Mouse (Mus musculus): ENCODE data around the gene Angptl2. TPM values are rescaled to one million over a fixed set of nuclear protein-coding genes. Genes with fewer than 3 reads are reported as not detected.

Gene Angptl2
- polyA plus RNA-seq, 1 experiment from 2014 or later: 18.2 TPM

DNA sequence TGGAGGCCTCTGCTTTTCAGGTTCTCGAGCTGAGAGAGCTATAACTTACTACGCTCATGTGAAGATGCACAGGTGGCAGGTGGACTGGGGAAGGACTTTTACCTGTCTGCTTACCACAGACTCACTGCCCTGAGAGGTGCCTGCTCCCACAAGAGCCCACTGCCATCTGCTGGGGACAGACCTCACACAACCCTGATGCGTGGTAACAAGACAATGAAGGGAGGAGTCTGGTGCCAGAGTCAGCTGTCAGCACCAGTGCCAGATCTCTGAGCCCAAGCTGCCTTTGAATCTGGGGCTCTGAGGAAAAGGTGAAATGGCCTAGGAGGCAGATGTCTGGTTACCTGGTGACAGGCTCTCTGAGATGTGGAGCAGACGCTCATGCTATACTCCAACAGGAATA lies 19.0 kb downstream of the Angptl2 start:
- H3K4me1 ChIP-seq (replicated peaks): peaks cover 45% of the 10 kb centered on the region
- H3K9me3 ChIP-seq: no peaks in the 10 kb centered on the region
- no peak overlapping the region for H3K9ac ChIP-seq

DNA sequence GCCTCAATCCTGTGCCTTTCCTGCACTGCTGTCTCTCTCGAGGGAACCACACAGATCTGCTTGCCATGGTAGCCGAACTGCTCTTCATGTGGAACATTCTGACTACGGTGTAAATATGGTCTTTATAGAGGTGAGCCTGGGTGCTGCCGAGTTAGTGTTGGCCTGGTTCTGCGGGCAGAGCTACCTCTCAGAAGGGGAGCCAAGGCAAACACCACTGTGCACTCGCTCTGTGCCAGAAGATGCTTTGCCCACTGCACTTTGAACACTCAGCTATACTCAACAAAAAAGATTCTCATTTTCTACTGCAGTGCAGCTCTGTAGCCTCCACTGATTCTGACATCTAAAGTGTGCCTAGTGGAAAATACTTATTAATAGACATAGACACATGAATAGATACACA lies 21.7 kb downstream of the Angptl2 start:
- no peak overlapping the region for H3K4me2 ChIP-seq
- H3K4me3 ChIP-seq: no peak overlapping the region
- H3K4me1 ChIP-seq (replicated peaks): peaks cover 37% of the 10 kb centered on the region
- no peak overlapping the region for H3K9ac ChIP-seq
- no peak for ATAC-seq (ENCODE audit: low read depth)
- no peak overlapping the region for H3K27ac ChIP-seq (replicated peaks)
- 80% methylated on average over 6 of the region's 6 CpGs for WGBS
- no peaks in the 10 kb centered on the region for H3K9me3 ChIP-seq
- no peaks in the 10 kb centered on the region for H3K27me3 ChIP-seq
- H3K36me3 ChIP-seq: peaks cover 8% of the 10 kb centered on the region

More for the DNA sequence above, 19.0 kb downstream of the Angptl2 start:
- H3K36me3 ChIP-seq: peaks cover 12% of the 10 kb centered on the region
- H3K4me3 ChIP-seq: no peak overlapping the region
- no peak overlapping the region for H3K27ac ChIP-seq (replicated peaks)
- H3K4me2 ChIP-seq: no peak overlapping the region
- WGBS: 80% methylated on average over 4 of the region's 4 CpGs
- no peak for ATAC-seq (ENCODE audit: low read depth)
- H3K27me3 ChIP-seq: no peaks in the 10 kb centered on the region

DNA sequence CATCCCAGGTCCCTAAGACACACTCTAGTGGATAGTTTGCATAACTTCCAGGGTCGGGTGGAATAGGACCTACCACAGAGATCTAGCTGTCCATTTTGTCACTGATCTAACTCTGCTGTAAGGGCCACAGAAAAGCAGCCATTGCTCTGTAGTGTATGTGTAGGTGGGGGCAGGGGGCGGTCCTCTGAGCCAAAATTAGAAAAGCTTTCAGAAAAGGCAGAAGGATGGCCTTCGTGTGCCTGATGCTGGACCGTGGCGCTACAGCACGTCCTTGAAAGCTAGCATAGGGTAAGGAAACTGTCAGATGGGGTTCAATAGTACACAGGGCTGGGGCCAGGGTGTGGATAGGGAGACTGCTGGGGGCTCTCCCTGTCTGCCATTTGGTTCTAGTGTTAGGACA lies 29.0 kb downstream of the Angptl2 start:
- 85% methylated on average over 6 of the region's 6 CpGs for WGBS

DNA sequence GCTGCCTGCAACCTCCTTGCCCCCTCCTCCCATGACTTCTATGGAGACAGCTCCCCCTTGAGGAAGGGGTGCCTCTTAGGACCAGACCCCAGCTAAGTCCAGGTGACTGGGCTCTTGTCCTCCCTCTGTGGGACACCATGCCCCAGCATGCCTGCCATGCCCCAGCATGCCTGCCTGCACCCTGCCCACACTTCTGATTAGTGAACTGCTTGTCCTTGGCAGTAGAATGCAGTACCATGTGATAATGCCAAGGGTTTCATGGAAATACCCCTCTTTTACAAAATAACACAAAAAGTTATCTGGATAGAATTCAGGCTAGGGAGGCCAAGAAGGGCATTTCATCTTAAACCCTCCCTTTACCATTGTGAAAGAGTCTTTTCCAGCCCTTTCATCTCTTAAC lies 29.5 kb downstream of the Angptl2 start:
- Histone ChIP-seq H3K27ac (replicated peaks) (no peak overlapping the region), H3K9ac (no peak overlapping the region), H3K36me3 (peaks cover 49% of the 10 kb centered on the region), H3K4me2 (no peak overlapping the region), H3K27me3 (no peaks in the 10 kb centered on the region), H3K9me3 (no peaks in the 10 kb centered on the region), H3K4me1 (replicated peaks) (no peaks in the 10 kb centered on the region), H3K4me3 (no peak overlapping the region)
- ATAC-seq (ENCODE audit: low read depth): no peak

More for the DNA sequence above, 29.0 kb downstream of the Angptl2 start:
- no peaks in the 10 kb centered on the region for H3K4me1 ChIP-seq (replicated peaks)
- no peak overlapping the region for H3K4me2 ChIP-seq
- H3K4me3 ChIP-seq: no peak overlapping the region
- peaks cover 47% of the 10 kb centered on the region for H3K36me3 ChIP-seq
- H3K9ac ChIP-seq: no peak overlapping the region
- H3K27ac ChIP-seq (replicated peaks): no peak overlapping the region
- H3K9me3 ChIP-seq: no peaks in the 10 kb centered on the region
- no peaks in the 10 kb centered on the region for H3K27me3 ChIP-seq
- no peak for ATAC-seq (ENCODE audit: low read depth)

DNA sequence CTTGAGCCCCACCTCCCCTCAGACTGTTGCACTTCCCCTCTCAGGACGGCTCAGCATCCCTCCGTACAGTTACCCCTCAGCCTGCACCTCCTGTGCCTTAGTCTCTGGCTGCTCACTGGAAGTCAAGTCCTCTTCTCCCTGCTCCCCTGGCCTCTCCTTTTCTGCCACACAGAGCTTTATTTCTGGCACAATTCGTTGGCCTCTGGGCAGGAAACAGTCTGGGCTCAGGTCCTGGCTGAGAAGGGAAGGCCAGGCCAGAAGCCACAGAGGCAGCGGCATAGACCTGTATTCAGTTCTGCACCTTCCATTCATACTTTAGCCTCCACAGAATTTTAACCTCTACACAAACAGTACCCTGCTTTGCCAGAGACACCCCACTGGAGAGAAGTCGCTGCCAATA lies 31.0 kb downstream of the Angptl2 start:
- Histone ChIP-seq H3K27ac (replicated peaks) (no peak overlapping the region), H3K4me2 (no peak overlapping the region), H3K9me3 (no peaks in the 10 kb centered on the region), H3K4me1 (replicated peaks) (no peaks in the 10 kb centered on the region), H3K9ac (no peak overlapping the region), H3K27me3 (no peaks in the 10 kb centered on the region), H3K4me3 (no peak overlapping the region), H3K36me3 (peaks cover 52% of the 10 kb centered on the region)
- ATAC-seq (ENCODE audit: low read depth): no peak
- 86% methylated on average over 5 of the region's 5 CpGs for WGBS

DNA sequence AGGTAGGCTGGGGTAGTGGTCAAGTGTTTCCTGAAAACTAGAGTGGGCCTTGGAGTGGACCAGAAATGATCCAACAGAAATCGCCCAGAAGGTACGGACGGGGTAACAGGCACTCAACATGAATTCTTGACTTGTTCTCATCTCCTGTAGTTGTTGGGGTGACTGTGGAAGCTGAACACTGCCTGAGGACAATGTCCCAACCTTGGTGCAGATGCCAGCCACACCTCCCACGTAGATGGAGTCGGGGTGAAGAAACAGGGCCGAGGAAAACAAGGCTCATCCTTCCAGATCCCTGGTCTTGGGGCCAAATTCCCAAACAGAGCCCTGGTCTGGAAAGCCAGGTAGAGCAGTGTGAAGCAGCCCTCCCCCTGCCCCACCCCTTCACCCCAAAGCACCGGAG lies 32.7 kb downstream of the Angptl2 start:
- Histone ChIP-seq H3K4me3 (no peak overlapping the region), H3K9me3 (no peaks in the 10 kb centered on the region), H3K4me2 (no peak overlapping the region), H3K36me3 (peaks cover 45% of the 10 kb centered on the region), H3K27ac (replicated peaks) (no peak overlapping the region), H3K27me3 (no peaks in the 10 kb centered on the region), H3K4me1 (replicated peaks) (peaks cover 4% of the 10 kb centered on the region), H3K9ac (no peak overlapping the region)
- no peak for ATAC-seq (ENCODE audit: low read depth)
- 95% methylated on average over 7 of the region's 7 CpGs for WGBS

DNA sequence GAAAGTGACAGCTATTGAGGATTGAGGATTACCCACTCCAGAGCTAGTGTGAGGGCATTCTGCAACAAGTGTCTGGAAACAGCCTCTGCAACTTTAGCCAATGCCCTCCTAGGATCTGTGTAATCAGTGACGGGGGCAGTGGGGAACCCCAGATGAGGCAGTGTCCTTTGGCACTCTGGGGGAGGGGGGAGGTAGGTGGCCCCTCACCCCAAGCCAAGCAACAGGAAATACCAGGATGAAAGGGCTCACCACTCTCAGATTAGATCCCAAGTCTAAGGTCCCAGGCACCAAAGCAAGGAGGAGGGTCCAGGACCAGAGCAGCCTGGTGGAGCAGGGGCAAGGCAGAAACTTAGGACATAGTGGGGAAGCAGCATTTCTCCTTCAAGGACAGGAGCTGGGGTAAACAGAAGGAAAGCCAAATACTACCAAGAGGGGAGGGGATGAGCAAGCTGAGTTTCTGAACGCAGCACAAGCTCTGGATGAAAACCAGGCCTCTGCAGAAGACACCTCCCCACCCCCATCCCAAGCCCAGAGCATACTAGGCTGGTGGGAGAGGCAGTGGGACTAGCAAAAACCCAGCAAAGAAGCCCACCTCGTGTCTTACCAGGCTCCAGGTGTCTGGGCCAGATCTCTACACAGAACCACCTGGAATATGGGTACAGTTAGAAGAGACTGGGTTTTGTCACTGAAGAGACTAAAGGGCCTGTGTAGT lies 34.2 kb downstream of the Angptl2 start:
- H3K9ac ChIP-seq: no peak overlapping the region
- no peak overlapping the region for H3K4me2 ChIP-seq
- H3K36me3 ChIP-seq: peaks cover 39% of the 10 kb centered on the region
- no peak overlapping the region for H3K4me3 ChIP-seq
- H3K4me1 ChIP-seq (replicated peaks): peaks cover 17% of the 10 kb centered on the region
- no peaks in the 10 kb centered on the region for H3K9me3 ChIP-seq
- H3K27me3 ChIP-seq: no peaks in the 10 kb centered on the region
- WGBS: 70% methylated on average over 3 of the region's 3 CpGs
- ATAC-seq (ENCODE audit: low read depth): no peak
- H3K27ac ChIP-seq (replicated peaks): no peak overlapping the region

DNA sequence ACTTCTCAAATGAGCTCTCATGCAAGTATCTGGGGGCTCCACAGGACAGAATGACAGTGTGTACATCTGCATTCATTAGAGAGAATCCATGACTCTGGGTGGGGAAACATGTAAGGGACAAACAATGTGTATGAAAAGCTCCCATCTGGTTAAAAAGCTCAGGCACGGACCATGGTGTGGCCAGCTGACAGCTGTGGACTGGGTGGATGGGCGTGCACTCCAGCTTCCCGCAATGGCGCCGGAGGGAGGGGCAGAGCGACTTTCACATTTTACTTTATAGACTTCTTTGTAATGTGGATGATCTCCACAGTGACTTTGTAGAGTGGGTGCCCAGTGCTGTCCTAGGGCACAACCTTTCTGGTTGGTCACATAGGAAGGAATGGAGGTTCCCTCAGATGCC lies 36.9 kb downstream of the Angptl2 start:
- no peaks in the 10 kb centered on the region for H3K27me3 ChIP-seq
- 85% methylated on average over 6 of the region's 6 CpGs for WGBS
- no peak for ATAC-seq (ENCODE audit: low read depth)
- peaks cover 42% of the 10 kb centered on the region for H3K36me3 ChIP-seq
- H3K4me1 ChIP-seq (replicated peaks): peaks cover 17% of the 10 kb centered on the region
- H3K27ac ChIP-seq (replicated peaks): no peak overlapping the region
- H3K4me2 ChIP-seq: no peak overlapping the region
- no peak overlapping the region for H3K4me3 ChIP-seq
- no peak overlapping the region for H3K9ac ChIP-seq
- H3K9me3 ChIP-seq: no peaks in the 10 kb centered on the region

DNA sequence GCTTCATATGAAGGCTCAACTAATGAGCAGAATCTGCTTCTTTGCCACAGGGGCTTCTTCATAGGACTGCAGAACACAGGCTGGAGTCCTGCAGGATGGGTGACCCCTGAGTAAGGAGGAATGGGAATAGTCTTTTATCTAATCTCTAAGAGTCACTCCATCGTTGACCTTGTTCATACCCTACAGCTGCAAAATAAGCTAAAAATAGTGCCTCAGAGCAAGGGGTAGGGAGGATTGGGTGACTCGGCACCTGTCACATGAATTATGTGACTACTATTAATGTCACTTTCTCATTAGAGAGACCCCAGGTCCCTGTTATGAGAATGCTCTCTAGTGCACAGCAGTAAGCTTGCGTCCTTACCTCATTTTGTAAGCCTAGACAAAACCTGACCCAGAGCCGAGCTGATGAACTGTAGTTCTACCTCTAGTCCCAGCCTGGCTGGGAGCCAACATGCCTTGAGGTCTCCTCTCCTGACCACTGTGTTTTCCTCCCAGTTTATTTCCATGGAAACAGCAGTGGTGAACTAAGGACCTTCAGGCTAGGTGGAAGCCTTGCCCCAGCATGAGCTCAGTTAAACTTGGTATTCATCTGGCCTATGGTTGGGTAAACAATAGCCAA lies 37.8 kb downstream of the Angptl2 start:
- H3K9ac ChIP-seq: no peak overlapping the region
- H3K27ac ChIP-seq (replicated peaks): peak overlapping the region; percentile 42; the same call in 1 of the 2 replicates
- ATAC-seq (ENCODE audit: low read depth): no peak
- WGBS: 58% methylated on average over 4 of the region's 4 CpGs
- peaks cover 37% of the 10 kb centered on the region for H3K36me3 ChIP-seq
- H3K27me3 ChIP-seq: no peaks in the 10 kb centered on the region
- peaks cover 17% of the 10 kb centered on the region for H3K4me1 ChIP-seq (replicated peaks)
- H3K9me3 ChIP-seq: no peaks in the 10 kb centered on the region
- no peak overlapping the region for H3K4me3 ChIP-seq
- H3K4me2 ChIP-seq: no peak overlapping the region

DNA sequence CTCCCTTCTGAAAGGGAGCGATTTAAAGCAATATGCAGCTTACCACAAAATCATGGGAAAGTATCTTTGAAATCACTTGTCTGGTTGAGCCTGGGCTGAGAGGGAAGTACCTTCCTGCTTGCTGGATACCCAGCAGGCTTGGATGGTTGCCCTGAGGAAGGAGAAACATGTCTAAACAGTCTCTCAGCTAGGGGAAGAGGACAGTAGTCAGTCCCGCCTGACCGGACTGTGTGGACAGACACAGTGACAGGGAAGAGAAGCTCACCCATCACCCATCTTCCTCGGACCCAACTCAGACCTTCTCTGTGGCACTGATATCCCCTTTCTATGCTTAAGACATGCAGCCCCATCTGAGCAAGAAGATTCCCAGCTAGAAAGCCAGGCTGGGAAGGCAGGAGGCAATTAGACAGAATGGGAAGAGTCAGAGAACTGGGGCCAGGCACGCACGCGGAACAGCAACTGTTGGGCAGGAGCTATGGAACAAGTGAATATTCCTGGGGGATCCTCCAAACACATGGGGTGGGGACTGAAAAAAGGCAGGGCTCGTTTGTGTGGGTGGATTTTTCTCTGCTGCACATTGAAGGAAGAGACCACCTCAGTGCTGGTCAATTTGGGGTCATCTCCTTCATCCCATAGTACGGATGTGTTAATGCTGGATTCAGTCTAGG lies 38.6 kb downstream of the Angptl2 start:
- Histone ChIP-seq H3K4me2 (no peak overlapping the region), H3K27ac (replicated peaks) (0 out of 2 replicates have a peak overlapping the region, but pooled peaks have one; percentile 13), H3K27me3 (no peaks in the 10 kb centered on the region), H3K9ac (no peak overlapping the region), H3K4me1 (replicated peaks) (peaks cover 17% of the 10 kb centered on the region), H3K9me3 (no peaks in the 10 kb centered on the region), H3K36me3 (peaks cover 32% of the 10 kb centered on the region), H3K4me3 (no peak overlapping the region)
- 87% methylated on average over 9 of the region's 9 CpGs for WGBS
- no peak for ATAC-seq (ENCODE audit: low read depth)

DNA sequence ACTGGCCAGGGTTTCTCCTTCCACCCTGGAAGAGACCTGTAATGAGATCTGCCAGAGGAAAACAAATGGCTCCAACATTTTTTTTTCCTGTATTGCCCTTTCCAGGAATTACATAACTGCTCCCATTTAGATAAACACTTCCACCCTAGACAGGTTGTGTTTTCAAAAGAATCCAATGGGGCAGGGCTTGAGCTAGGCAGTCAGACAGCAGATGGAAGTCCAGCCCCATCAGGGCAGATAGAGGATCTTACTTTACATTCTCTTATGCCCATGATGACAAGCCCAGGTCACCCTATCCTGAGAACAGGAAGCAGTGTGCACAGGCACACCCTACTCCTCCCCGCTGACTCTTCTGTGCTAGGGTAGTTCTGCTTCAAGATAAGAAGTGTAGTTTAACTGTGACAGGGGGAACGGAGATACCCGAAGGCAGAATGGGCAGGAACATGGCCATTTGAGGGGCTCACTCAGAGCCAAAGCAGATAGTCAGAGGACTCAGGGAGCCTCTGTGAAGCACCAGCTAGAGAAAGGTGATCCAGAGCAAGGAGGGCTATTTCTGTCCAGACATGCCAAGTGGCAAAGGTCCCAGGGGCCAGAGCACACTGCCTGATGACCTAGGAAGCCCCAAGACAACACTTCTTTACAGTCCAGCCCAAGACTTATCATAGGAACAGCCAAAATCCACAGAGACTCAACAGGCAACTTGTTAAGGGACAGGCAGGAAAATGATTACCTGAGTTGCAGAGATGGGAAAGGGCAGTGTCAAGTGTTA lies 41.1 kb downstream of the Angptl2 start:
- H3K9ac ChIP-seq: no peak overlapping the region
- no peak for ATAC-seq (ENCODE audit: low read depth)
- 93% methylated on average over 3 of the region's 3 CpGs for WGBS
- H3K4me3 ChIP-seq: no peak overlapping the region
- H3K36me3 ChIP-seq: peaks cover 37% of the 10 kb centered on the region
- no peaks in the 10 kb centered on the region for H3K27me3 ChIP-seq
- peaks cover 17% of the 10 kb centered on the region for H3K4me1 ChIP-seq (replicated peaks)
- H3K27ac ChIP-seq (replicated peaks): no peak overlapping the region
- no peaks in the 10 kb centered on the region for H3K9me3 ChIP-seq
- no peak overlapping the region for H3K4me2 ChIP-seq

DNA sequence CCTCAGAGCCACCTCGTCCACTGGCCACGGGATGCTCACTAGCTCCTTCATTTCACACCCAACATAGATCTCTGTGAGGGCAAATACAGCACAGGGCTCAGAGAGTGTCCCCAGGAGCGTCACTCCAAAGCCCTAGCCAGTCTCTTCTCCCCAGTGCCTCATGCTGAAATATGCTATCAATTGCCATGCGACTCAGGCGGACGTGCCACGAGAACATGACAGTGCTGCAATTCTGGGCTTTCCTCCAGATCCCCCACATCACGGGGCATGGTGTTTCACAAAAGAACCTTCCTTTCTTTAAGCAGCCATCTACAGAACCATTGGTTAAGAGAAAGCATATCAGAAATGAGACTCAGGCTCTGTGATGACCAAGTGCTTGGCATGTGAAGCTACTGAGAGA lies 44.9 kb downstream of the Angptl2 start:
- Histone ChIP-seq H3K36me3 (peaks cover 29% of the 10 kb centered on the region), H3K4me3 (no peak overlapping the region), H3K9me3 (no peaks in the 10 kb centered on the region), H3K27me3 (no peaks in the 10 kb centered on the region), H3K9ac (no peak overlapping the region), H3K4me1 (replicated peaks) (0 out of 2 replicates have a peak, but pooled peaks cover 5% of the 10 kb centered on the region), H3K27ac (replicated peaks) (no peak overlapping the region), H3K4me2 (no peak overlapping the region)
- WGBS: 80% methylated on average over 8 of the region's 8 CpGs
- no peak for ATAC-seq (ENCODE audit: low read depth)
